Mouse (Mus musculus): ENCODE results near the gene B430306N03Rik. TPM values are rescaled to one million over a fixed set of nuclear protein-coding genes. Genes with fewer than 3 reads are reported as not detected.
"Not testable (repeated sequence)": the region's sequence is repeated elsewhere in the genome, so short reads cannot be mapped to it uniquely, and the experiment has no call there.

Gene B430306N03Rik
- total RNA-seq, 2 experiments from 2014 or later: not detected

GRCm38 (mm10) chr17:48301792-48302191 is 14.1 kb upstream of the B430306N03Rik start:
- DNase-seq (ENCODE audit: low spot score in 2 of 2): no peak

- DNase-seq (ENCODE audit: low spot score in 2 of 2): no peak
Measured at GRCm38 (mm10) chr17:48312124-48312523, 3.8 kb upstream of the B430306N03Rik start.

- DNase-seq (ENCODE audit: low spot score in 2 of 2): no peak
Measured at GRCm38 (mm10) chr17:48318686-48319085, 2.7 kb downstream of the B430306N03Rik start.

GRCm38 (mm10) chr17:48321279-48321678 is 5.3 kb downstream of the B430306N03Rik start:
- DNase-seq (ENCODE audit: low spot score in 2 of 2): no peak

GRCm38 (mm10) chr17:48323236-48323635 is 7.3 kb downstream of the B430306N03Rik start:
- no peak for DNase-seq (ENCODE audit: low spot score in 2 of 2)

GRCm38 (mm10) chr17:48324258-48324657 is 8.3 kb downstream of the B430306N03Rik start:
- DNase-seq (ENCODE audit: low spot score in 2 of 2): no peak

- DNase-seq (ENCODE audit: low spot score in 2 of 2): no peak
Measured at GRCm38 (mm10) chr17:48325093-48325492, 9.2 kb downstream of the B430306N03Rik start.

- no peak for DNase-seq (ENCODE audit: low spot score in 2 of 2)
Measured at GRCm38 (mm10) chr17:48325638-48326037, 9.7 kb downstream of the B430306N03Rik start.

GRCm38 (mm10) chr17:48326656-48327055 is 10.7 kb downstream of the B430306N03Rik start:
- peak in 1 of 2 experiments; percentile 34 for DNase-seq (ENCODE audit: low spot score in 2 of 2)

- DNase-seq (ENCODE audit: low spot score in 2 of 2): no peak
Measured at GRCm38 (mm10) chr17:48332524-48332923, 16.6 kb downstream of the B430306N03Rik start.

- DNase-seq (ENCODE audit: low spot score in 2 of 2): no peak
Measured at GRCm38 (mm10) chr17:48334186-48334585, 18.2 kb downstream of the B430306N03Rik start.

- DNase-seq (ENCODE audit: low spot score in 2 of 2): peak; percentile 83 to 85
Measured at GRCm38 (mm10) chr17:48336857-48337256, 20.9 kb downstream of the B430306N03Rik start.

- DNase-seq (ENCODE audit: low spot score in 2 of 2): no peak
Measured at GRCm38 (mm10) chr17:48340267-48340666, 24.3 kb downstream of the B430306N03Rik start.

- no peak for DNase-seq (ENCODE audit: low spot score in 2 of 2)
Measured at GRCm38 (mm10) chr17:48341947-48342346, 26.0 kb downstream of the B430306N03Rik start.

GRCm38 (mm10) chr17:48343065-48343464 is 27.1 kb downstream of the B430306N03Rik start:
- no peak for DNase-seq (ENCODE audit: low spot score in 2 of 2)

GRCm38 (mm10) chr17:48345824-48346223 is 29.9 kb downstream of the B430306N03Rik start:
- DNase-seq (ENCODE audit: low spot score in 2 of 2): no peak

GRCm38 (mm10) chr17:48346231-48346630 is 30.3 kb downstream of the B430306N03Rik start, which contains the start of gene Trem2:
Trem2 (plus strand) TSS chr17:48346401.
- no peak for DNase-seq (ENCODE audit: low spot score in 2 of 2)

GRCm38 (mm10) chr17:48346834-48347233 is 30.9 kb downstream of the B430306N03Rik start:
- no peak for DNase-seq (ENCODE audit: low spot score in 2 of 2)

GRCm38 (mm10) chr17:48347287-48347686 is 31.3 kb downstream of the B430306N03Rik start:
- no peak for DNase-seq (ENCODE audit: low spot score in 2 of 2)

GRCm38 (mm10) chr17:48350681-48351193 is 34.8 kb downstream of the B430306N03Rik start:
- DNase-seq (ENCODE audit: low spot score in 2 of 2): no peak

- DNase-seq (ENCODE audit: low spot score in 2 of 2): not testable (repeated sequence)
Measured at GRCm38 (mm10) chr17:48352976-48353375, 37.0 kb downstream of the B430306N03Rik start.

GRCm38 (mm10) chr17:48355822-48356221 is 39.9 kb downstream of the B430306N03Rik start:
- no peak for DNase-seq (ENCODE audit: low spot score in 2 of 2)

- DNase-seq (ENCODE audit: low spot score in 2 of 2): no peak
Measured at GRCm38 (mm10) chr17:48357892-48358291, 42.0 kb downstream of the B430306N03Rik start.
